Mouse (Mus musculus) kidney, embryonic 15.5 days (tissue): ENCODE results near the gene Ube2e1. TPM values are rescaled to one million over a fixed set of nuclear protein-coding genes. Genes with fewer than 3 reads are reported as not detected.
"Not testable (repeated sequence)": the region's sequence is repeated elsewhere in the genome, so short reads cannot be mapped to it uniquely, and the experiment has no call there.

ENCODE experiments used
- ATAC-seq: fragments of 200-750 bp; cut with Nextera tagmentation; replicated peaks from 2 replicates; pipeline ENCODE4 v1.8.0; 2017; ENCODE audit warnings: moderate TSS enrichment; ENCODE audit not compliant: low FRiP score
- H3K27ac ChIP-seq: fragments of 300-500 bp; sonication (generic); 2 replicates; pipeline ENCODE4 v1.5.1; 2015; ENCODE audit warnings: mild to moderate bottlenecking, inconsistent platforms
- H3K27me3 ChIP-seq: fragments of 300-500 bp; sonication (generic); 2 replicates; pipeline ENCODE4 v1.6.1; 2015; ENCODE audit warnings: inconsistent platforms
- H3K36me3 ChIP-seq: fragments of 300-500 bp; sonication (generic); 2 replicates; pipeline ENCODE4 v1.6.1; 2015; ENCODE audit warnings: inconsistent platforms
- H3K4me1 ChIP-seq: fragments of 300-500 bp; sonication (generic); 2 replicates; pipeline ENCODE4 v1.6.1; 2015; ENCODE audit warnings: inconsistent platforms
- H3K4me2 ChIP-seq: fragments of 300-500 bp; sonication (generic); 2 replicates; pipeline ENCODE4 v1.6.1; 2015; ENCODE audit warnings: moderate library complexity, mild to moderate bottlenecking, inconsistent platforms
- H3K4me3 ChIP-seq: fragments of 300-500 bp; sonication (generic); replicated peaks from 2 replicates; pipeline ENCODE4 v1.5.1; 2015; ENCODE audit warnings: mild to moderate bottlenecking, inconsistent platforms
- H3K9ac ChIP-seq: fragments of 300-500 bp; sonication (generic); 2 replicates; pipeline ENCODE4 v1.6.1; 2015; ENCODE audit warnings: mild to moderate bottlenecking, inconsistent platforms
- H3K9me3 ChIP-seq: fragments of 300-500 bp; sonication (generic); replicated peaks from 2 replicates; pipeline ENCODE4 v1.6.1; 2016; ENCODE audit warnings: inconsistent platforms
- WGBS: fragments of 180-500 bp; shearing (Covaris S2); methylation state at CpG from one replicate; pipeline ENCODE4 v1.1.7; 2015; ENCODE audit warnings: mixed read lengths; 5-methylcytosine and 5-hydroxymethylcytosine counted together
- polyA plus RNA-seq: library from polyadenylated mRNA; unstranded; fragments of >200 nt; fragmentation: Nextera tagmentation; extraction: Ambion mirVana; gene quantifications from 2 replicates; pipeline ENCODE4 v1.2.1, GENCODE M21; 2015

Gene Ube2e1
- polyA plus RNA-seq, 1 experiment from 2014 or later, result 140 TPM

- Histone ChIP-seq H3K4me2 (no peak overlapping the region), H3K4me3 (no peak overlapping the region), H3K9me3 (no peaks in the 10 kb centered on the region), H3K27ac (no peak overlapping the region), H3K27me3 (no peaks in the 10 kb centered on the region), H3K4me1 (no peaks in the 10 kb centered on the region), H3K9ac (no peak overlapping the region), H3K36me3 (peaks cover 70% of the 10 kb centered on the region)
- ATAC-seq, result no peak
- WGBS, result 94% methylated on average over 5 of the region's 5 CpGs
These were observed 51.3 kb downstream of the Ube2e1 start for GRCm38 (mm10) chr14:18280375-18280774.

- ATAC-seq, result no peak
- H3K9ac ChIP-seq, result no peak overlapping the region
- H3K27me3 ChIP-seq, result no peaks in the 10 kb centered on the region
- H3K4me3 ChIP-seq, result no peak overlapping the region
- peaks cover 8% of the 10 kb centered on the region for H3K4me1 ChIP-seq
- 94% methylated on average over 1 of the region's 1 CpGs for WGBS
- H3K9me3 ChIP-seq, result no peaks in the 10 kb centered on the region
- H3K4me2 ChIP-seq, result no peak overlapping the region
- H3K27ac ChIP-seq, result no peak overlapping the region
- peaks cover 31% of the 10 kb centered on the region for H3K36me3 ChIP-seq
These were observed 57.1 kb downstream of the Ube2e1 start for GRCm38 (mm10) chr14:18274526-18274925.

DNA sequence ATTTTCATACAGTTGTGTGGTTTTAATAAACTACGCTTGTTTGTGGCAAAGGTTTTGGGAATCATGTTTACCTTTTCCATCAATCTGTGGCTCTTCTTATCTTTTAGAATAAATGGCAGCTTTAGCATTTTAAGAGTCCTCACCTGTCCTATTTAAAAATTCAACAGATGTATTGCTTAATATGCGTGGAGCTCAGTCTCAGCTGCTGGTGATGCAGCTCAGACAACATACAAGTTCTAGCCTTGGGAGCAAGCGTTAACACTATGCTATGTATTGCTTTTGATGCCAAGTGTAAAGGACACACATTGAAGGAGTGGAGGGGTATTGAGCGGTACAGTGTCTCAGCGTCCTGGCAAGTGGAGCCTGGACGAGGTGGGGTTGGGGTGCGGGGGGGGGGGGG is 60.0 kb downstream of the Ube2e1 start:
- no peaks in the 10 kb centered on the region for H3K9me3 ChIP-seq
- WGBS, result 8% methylated on average over 6 of the region's 7 CpGs
- H3K36me3 ChIP-seq, result peaks cover 28% of the 10 kb centered on the region
- H3K27ac ChIP-seq, result peak overlapping the region; percentile 84
- H3K4me3 ChIP-seq, result peak overlapping the region; percentile 88
- H3K4me2 ChIP-seq, result peak overlapping the region; percentile 76
- peak overlapping the region; percentile 63 for H3K9ac ChIP-seq
- no peak for ATAC-seq
- no peaks in the 10 kb centered on the region for H3K27me3 ChIP-seq
- H3K4me1 ChIP-seq, result peaks cover 15% of the 10 kb centered on the region

- H3K9ac ChIP-seq, result peak within 1 kb of the TSS; percentile 96
- no peaks in the 10 kb centered on the region for H3K27me3 ChIP-seq
- H3K9me3 ChIP-seq, result no peaks in the 10 kb centered on the region
- peaks cover 32% of the 10 kb centered on the region for H3K36me3 ChIP-seq
- H3K27ac ChIP-seq, result peak within 1 kb of the TSS; percentile 84
- H3K4me2 ChIP-seq, result peak within 1 kb of the TSS; percentile 76
- H3K4me3 ChIP-seq, result peak within 1 kb of the TSS; percentile 88
- peaks cover 15% of the 10 kb centered on the region for H3K4me1 ChIP-seq
- WGBS, result 0% methylated on average over 78 of the region's 78 CpGs
- ATAC-seq, result peak; percentile 100
These were observed 60.9 kb downstream of the Ube2e1 start, which contains the start of the genes Nkiras1 and Rpl15 for GRCm38 (mm10) chr14:18270529-18271441. Gene Nkiras1 (plus strand): TSS chr14:18271136. Gene Rpl15 (minus strand): TSS chr14:18271391.

DNA sequence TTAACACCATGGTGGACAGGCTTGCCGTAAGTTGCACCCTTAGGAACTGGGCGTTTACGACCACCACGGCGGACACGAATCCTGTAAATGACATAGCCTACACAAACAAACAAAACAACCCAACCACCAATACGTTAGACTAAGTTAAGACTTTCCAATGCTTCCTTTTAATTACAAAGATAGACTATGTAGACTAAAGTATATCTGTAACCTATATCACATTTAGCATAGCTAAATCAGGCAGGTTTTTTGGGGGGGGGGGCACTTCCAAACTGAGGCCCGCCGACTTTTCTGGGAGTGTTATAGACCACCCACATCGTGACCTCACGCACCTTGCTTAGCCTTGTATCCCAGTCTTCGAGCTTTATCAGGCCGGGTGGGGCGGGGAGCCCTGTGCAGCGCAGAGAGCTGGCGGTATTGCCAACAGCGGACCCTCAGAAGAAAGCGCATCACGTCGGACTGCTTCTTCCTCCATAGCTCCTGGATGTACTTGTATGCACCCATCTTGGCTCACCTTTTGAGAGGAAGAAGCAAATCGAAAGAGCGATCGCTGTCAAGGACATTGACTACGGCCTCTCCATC is 61.6 kb downstream of the Ube2e1 start:
- H3K27ac ChIP-seq, result peak overlapping the region; percentile 83
- peaks cover 35% of the 10 kb centered on the region for H3K36me3 ChIP-seq
- H3K9me3 ChIP-seq, ATAC-seq, H3K27me3 ChIP-seq: not testable (repeated sequence)
- H3K4me2 ChIP-seq, result peak overlapping the region; percentile 64
- WGBS, result under 1% methylated on average over 24 of the region's 24 CpGs
- H3K4me1 ChIP-seq, result peaks cover 15% of the 10 kb centered on the region
- peak overlapping the region; percentile 88 for H3K4me3 ChIP-seq
- H3K9ac ChIP-seq, result peak overlapping the region; percentile 96

DNA sequence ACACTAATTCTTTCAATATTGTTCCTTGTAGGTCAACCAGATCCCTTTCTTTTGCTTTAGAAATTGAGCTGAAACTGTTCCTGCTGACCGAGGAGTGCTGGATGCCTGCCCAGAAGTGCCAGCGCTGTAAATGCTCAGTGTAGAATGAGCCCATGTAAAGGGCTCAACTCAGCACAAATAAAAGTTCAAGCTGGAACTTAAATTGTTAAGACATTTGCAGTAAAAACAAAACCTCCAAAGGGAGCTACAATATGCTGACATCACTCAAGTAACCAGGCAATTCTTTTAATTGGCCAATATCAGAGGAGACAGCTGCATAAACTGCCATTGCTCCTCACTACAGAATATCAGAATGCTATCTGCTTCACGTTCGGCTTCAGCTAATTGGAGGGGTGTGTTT is 68.2 kb downstream of the Ube2e1 start:
- ATAC-seq, result no peak
- no peak overlapping the region for H3K4me2 ChIP-seq
- 0 out of 2 replicates have a peak, but pooled peaks cover 5% of the 10 kb centered on the region for H3K9me3 ChIP-seq
- 62% methylated on average over 4 of the region's 4 CpGs for WGBS
- peaks cover 40% of the 10 kb centered on the region for H3K36me3 ChIP-seq
- no peak overlapping the region for H3K9ac ChIP-seq
- no peak overlapping the region for H3K27ac ChIP-seq
- no peaks in the 10 kb centered on the region for H3K27me3 ChIP-seq
- no peak overlapping the region for H3K4me3 ChIP-seq
- H3K4me1 ChIP-seq, result 0 out of 2 replicates have a peak, but pooled peaks cover under 1% of the 10 kb centered on the region

DNA sequence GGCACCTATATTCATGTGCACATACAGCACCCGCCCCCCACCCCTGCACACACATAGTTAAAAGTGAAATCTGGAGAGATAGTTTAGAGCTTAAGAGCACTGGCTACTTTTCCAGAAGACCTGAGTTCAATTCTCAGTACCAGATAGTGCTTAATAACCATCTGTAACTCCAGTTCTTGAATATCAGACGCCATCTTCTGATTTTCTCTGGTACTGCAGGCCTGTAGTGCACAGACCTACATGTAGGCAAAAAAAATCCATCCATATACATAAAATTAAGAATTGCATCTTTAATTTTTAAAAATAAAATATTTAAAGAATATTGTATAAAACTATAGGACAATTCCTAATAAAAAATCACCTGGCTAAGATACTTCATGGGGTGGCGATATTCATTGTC is 70.5 kb downstream of the Ube2e1 start:
- Histone ChIP-seq H3K4me1 (no peaks in the 10 kb centered on the region), H3K9ac (no peak overlapping the region), H3K27ac (no peak overlapping the region), H3K36me3 (peaks cover 20% of the 10 kb centered on the region; the same call in 1 of the 2 replicates), H3K4me2 (no peak overlapping the region), H3K4me3 (no peak overlapping the region), H3K9me3 (0 out of 2 replicates have a peak, but pooled peaks cover 5% of the 10 kb centered on the region), H3K27me3 (no peaks in the 10 kb centered on the region)
- ATAC-seq, result no peak
- 86% methylated on average over 3 of the region's 3 CpGs for WGBS

GRCm38 (mm10) chr14:18242638-18243130 is 89.0 kb downstream of the Ube2e1 start:
- WGBS, result 85% methylated on average over 21 of the region's 21 CpGs
- no peak overlapping the region for H3K4me2 ChIP-seq
- H3K9ac ChIP-seq, result no peak overlapping the region
- no peaks in the 10 kb centered on the region for H3K9me3 ChIP-seq
- H3K4me3 ChIP-seq, result no peak overlapping the region
- peaks cover 4% of the 10 kb centered on the region; the same call in 1 of the 2 replicates for H3K4me1 ChIP-seq
- no peaks in the 10 kb centered on the region for H3K27me3 ChIP-seq
- no peak overlapping the region for H3K27ac ChIP-seq
- H3K36me3 ChIP-seq, result no peaks in the 10 kb centered on the region
- no peak for ATAC-seq

DNA sequence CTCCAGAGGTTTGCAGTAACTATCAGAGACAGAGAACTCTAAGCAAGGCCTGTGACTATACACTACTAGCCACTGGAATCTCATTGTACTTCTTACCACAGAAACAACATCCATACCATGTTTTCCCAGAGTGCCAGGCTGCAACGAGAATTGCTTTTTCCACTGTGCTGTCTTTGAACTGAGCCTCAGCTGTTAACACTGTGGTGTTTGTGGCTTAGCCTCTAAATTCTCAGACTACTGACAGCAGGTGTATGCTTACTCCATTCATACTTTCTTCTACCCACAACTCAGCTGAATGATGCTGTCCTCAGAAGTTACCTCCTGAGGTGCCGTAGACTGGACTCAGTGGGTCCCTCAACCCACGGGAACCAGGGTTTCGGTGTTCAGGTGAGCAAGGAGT is 89.9 kb downstream of the Ube2e1 start:
- WGBS, result 85% methylated on average over 4 of the region's 4 CpGs
- no peaks in the 10 kb centered on the region for H3K36me3 ChIP-seq
- H3K9me3 ChIP-seq, result no peaks in the 10 kb centered on the region

DNA sequence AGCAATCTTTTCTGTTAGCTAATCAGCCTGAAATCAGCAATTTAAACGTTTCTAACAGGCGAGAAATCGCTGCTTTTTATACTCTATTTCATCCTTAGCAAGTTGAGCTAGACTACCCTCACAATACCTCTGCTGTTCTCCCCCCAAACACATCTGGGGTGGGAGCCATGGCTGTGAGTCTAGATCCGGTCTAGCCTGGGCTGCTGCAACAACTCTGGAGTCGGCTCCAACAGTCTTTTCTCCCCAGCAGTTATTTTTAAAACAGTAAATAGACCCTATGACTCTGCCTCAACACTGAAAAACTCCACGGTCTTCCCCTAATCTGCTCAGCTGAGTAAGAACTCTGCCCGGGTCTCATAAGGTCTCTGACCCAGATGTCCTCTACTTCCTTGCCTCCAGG is 91.5 kb downstream of the Ube2e1 start:
- Histone ChIP-seq H3K4me2 (no peak overlapping the region), H3K27ac (no peak overlapping the region), H3K9ac (no peak overlapping the region), H3K4me1 (peaks cover 9% of the 10 kb centered on the region; the same call in 1 of the 2 replicates), H3K4me3 (0 out of 2 replicates have a peak overlapping the region, but pooled peaks have one; percentile 69), H3K9me3 (no peaks in the 10 kb centered on the region), H3K27me3 (no peaks in the 10 kb centered on the region), H3K36me3 (no peaks in the 10 kb centered on the region)
- no peak for ATAC-seq
- 73% methylated on average over 7 of the region's 7 CpGs for WGBS

More for the DNA sequence above, 89.9 kb downstream of the Ube2e1 start:
- ATAC-seq, result no peak
- no peak overlapping the region for H3K27ac ChIP-seq
- H3K4me3 ChIP-seq, result no peak overlapping the region
- H3K9ac ChIP-seq, result no peak overlapping the region
- H3K4me1 ChIP-seq, result peaks cover 9% of the 10 kb centered on the region; the same call in 1 of the 2 replicates
- no peaks in the 10 kb centered on the region for H3K27me3 ChIP-seq
- H3K4me2 ChIP-seq, result no peak overlapping the region

DNA sequence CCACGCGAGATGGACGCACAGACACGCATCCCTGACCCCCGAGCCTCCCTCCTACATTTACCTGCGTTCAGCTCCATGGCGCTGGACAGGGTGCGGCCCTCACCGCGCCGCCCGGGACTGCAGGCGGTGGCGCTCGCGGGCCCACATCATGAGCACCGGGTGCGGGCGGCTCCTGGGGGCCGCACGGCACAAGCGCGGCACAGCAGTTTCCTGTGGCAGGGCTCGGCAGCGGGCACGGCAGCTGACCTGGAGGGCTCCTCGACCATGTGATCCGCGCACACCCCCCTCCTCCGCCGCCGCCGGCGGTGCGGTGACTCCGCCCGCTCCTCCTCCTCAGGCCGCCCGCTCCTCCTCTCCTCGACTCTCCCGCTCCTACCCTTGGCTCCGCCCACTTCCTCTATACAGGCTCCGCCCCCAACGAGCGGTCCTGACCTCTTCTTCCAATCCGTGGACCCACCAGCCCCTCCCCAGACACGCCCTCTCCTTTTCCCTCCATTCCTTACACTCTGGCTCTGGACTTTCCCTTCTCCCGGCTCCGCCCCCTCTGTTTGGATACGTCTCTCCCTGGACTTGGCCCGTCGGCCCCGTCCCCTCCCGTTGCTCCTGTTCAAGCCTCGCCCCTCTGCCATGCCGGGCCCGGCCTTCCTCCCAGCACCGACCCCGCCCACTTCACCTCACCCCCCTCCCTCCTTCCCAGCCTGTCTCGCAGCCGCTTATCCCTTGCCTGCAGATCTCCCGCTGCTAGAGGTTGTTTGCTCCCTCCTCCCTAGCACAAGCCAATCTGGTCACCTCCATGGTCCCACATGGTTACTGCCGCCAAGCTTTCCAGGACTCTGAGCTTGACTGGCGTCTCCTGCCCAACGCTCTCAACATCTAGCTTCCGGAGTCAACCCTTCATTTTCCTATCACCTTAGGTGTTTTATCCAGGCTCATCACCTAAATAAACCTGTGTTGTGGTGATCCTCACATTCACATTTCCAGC is 92.6 kb downstream of the Ube2e1 start, which contains the start of gene Nr1d2:
TSS of gene Nr1d2 (minus strand) at position 378 of the 982 bp plus-strand sequence.
- WGBS, result under 1% methylated on average over 66 of the region's 66 CpGs
- ATAC-seq, result peak; percentile 95
- Histone ChIP-seq H3K9ac (peak within 1 kb of the TSS; percentile 61), H3K4me3 (peak within 1 kb of the TSS; percentile 69), H3K27ac (peak within 1 kb of the TSS; percentile 94), H3K36me3 (no peaks in the 10 kb centered on the region), H3K4me1 (peaks cover 13% of the 10 kb centered on the region; the same call in 1 of the 2 replicates), H3K27me3 (no peaks in the 10 kb centered on the region), H3K4me2 (peak within 1 kb of the TSS; percentile 76), H3K9me3 (no peaks in the 10 kb centered on the region)
